Mouse (Mus musculus): Measurements from ENCODE around the gene Cysltr1.

DNA sequence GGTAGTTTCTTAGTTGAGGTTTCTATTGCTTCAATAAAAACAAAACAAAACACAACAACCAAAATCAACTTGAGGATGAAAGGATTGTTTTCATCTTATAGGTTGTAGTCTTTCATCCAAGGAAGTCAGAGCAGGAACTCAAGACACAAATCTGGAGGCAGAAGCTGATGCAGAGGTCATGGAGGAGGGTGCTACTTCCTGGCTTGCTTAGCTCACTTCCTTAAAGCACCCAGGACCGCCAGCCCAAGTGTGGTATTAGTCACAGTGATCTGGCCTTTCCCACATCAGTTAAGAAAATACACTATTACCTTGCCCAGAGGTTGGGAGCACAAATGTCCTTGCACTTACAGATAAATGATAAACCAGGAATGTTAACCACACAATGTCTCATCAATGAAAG lies 25.0 kb upstream of the Cysltr1 start:
- no peak for TF ChIP-seq CTCF (conservative IDR thresholded peaks at IDR 0.05; ENCODE audit: low read length)
- no peak for TF ChIP-seq POU5F1 (IDR thresholded peaks at IDR 0.05; ENCODE audit: borderline replicate concordance, low read length)

Data from E14TG2a.4 (cell line).